Mouse (Mus musculus) kidney, adult 2 months (tissue): ENCODE measurements at regions not wholly inside any gene's neighbourhood (a gene's known extent, or its start where the extent isn't known, plus 50 kb on each side); places are given as distances from the start of the nearest gene placed in this dataset.
A peak's percentile ranks its signal among the peaks of the same experiment; 100 is the strongest.

Experiments used
- CTCF ChIP-seq: fragments of 200-500 bp; conservative IDR thresholded peaks from 2 replicates; pipeline ENCODE4 v1.5.1; 2011; ENCODE audit warnings: low read depth, mild to moderate bottlenecking, control low read depth, low read length, moderate library complexity, mixed read lengths; ENCODE audit not compliant: insufficient read depth, insufficient read length
- POLR2A ChIP-seq: fragments of 200-500 bp; IDR thresholded peaks from one replicate; pipeline ENCODE4 v1.6.1; 2011; ENCODE audit warnings: low read depth, low read length, control low read depth

DNA sequence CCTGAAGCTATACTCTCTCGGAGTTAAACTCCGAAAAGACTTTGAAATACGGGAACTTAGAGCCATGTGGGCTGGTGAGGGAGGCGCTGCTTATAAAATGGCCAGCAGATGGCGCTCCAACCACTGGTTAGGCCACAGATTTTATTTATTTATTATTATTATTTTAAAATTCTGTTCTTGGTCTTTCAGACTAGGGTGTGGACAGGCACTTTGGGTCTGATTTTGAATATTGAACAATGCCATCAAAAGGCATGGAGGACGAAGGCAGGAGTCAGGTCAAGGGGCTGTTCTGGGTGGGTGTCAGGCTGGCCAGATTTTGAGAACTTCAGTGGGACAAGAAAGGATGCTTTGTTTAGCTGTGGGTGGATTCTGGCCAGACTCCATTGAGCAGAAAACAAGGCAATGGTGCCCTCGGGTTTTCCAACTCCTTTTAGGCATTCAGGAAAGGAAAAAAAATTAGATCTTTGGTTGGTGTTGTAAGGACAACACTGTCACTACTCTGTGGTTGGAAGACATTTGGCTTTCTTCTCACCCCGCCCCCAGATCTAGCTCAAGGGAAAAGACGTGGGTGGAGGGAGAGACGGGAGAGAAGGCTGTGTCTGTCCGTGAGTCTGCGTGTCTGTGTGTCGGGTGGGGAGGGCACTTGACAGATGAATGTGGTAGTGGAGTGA is 319.5 kb downstream of the Med13l start:
- TF ChIP-seq CTCF (peak; percentile 70), POLR2A (no peak)
